Mouse (Mus musculus): ENCODE results near the gene Alox8. TPM values are rescaled to one million over a fixed set of nuclear protein-coding genes. Genes with fewer than 3 reads are reported as not detected.

Gene Alox8
- polyA plus RNA-seq, 1 experiment from 2014 or later: 0.11 TPM

GRCm38 (mm10) chr11:69172606-69173005 lies 25.0 kb downstream of the Alox8 start:
- no peak overlapping the region for H3K27ac ChIP-seq (ENCODE audit: low read depth, low read length)
- no peak overlapping the region for H3K4me3 ChIP-seq (ENCODE audit: low read depth, low read length)

GRCm38 (mm10) chr11:69171626-69172025 lies 26.0 kb downstream of the Alox8 start:
- Histone ChIP-seq H3K4me3 (ENCODE audit: low read depth, low read length) (no peak overlapping the region), H3K27me3 (ENCODE audit: control insufficient read depth, insufficient read depth, low read length) (no peaks in the 10 kb centered on the region), H3K27ac (ENCODE audit: low read depth, low read length) (no peak overlapping the region), H3K9me3 (ENCODE audit: control insufficient read depth, low read length) (no peaks in the 10 kb centered on the region), H3K9ac (ENCODE audit: low read length) (no peak overlapping the region), H3K4me2 (ENCODE audit: low read depth, low read length, severe bottlenecking) (no peak overlapping the region), H3K36me3 (ENCODE audit: control insufficient read depth, insufficient read depth, low read length) (no peaks in the 10 kb centered on the region), H3K4me1 (replicated peaks; ENCODE audit: control insufficient read depth, insufficient read depth, low read length) (no peaks in the 10 kb centered on the region)
- WGBS: 27% methylated on average over 7 of the region's 7 CpGs
- DNase-seq (ENCODE audit: low spot score) (peak; percentile 75), ATAC-seq (replicated peaks; ENCODE audit: low FRiP score) (no peak)

More at GRCm38 (mm10) chr11:69172606-69173005, 25.0 kb downstream of the Alox8 start:
- no peaks in the 10 kb centered on the region for H3K9me3 ChIP-seq (ENCODE audit: control insufficient read depth, low read length)
- H3K4me1 ChIP-seq (replicated peaks; ENCODE audit: control insufficient read depth, insufficient read depth, low read length): no peaks in the 10 kb centered on the region
- ATAC-seq (replicated peaks; ENCODE audit: low FRiP score): no peak
- H3K27me3 ChIP-seq (ENCODE audit: control insufficient read depth, insufficient read depth, low read length): no peaks in the 10 kb centered on the region
- H3K4me2 ChIP-seq (ENCODE audit: low read depth, low read length, severe bottlenecking): no peak overlapping the region
- H3K36me3 ChIP-seq (ENCODE audit: control insufficient read depth, insufficient read depth, low read length): no peaks in the 10 kb centered on the region
- WGBS: 90% methylated on average over 2 of the region's 2 CpGs
- DNase-seq (ENCODE audit: low spot score): no peak
- no peak overlapping the region for H3K9ac ChIP-seq (ENCODE audit: low read length)

GRCm38 (mm10) chr11:69169313-69169712 lies 28.3 kb downstream of the Alox8 start:
- DNase-seq (ENCODE audit: low spot score) (no peak), ATAC-seq (replicated peaks; ENCODE audit: low FRiP score) (no peak)
- Histone ChIP-seq H3K27me3 (ENCODE audit: control insufficient read depth, insufficient read depth, low read length) (no peaks in the 10 kb centered on the region), H3K4me1 (replicated peaks; ENCODE audit: control insufficient read depth, insufficient read depth, low read length) (no peaks in the 10 kb centered on the region), H3K4me3 (ENCODE audit: low read depth, low read length) (no peak overlapping the region), H3K4me2 (ENCODE audit: low read depth, low read length, severe bottlenecking) (no peak overlapping the region), H3K36me3 (ENCODE audit: control insufficient read depth, insufficient read depth, low read length) (no peaks in the 10 kb centered on the region), H3K9me3 (ENCODE audit: control insufficient read depth, low read length) (no peaks in the 10 kb centered on the region), H3K27ac (ENCODE audit: low read depth, low read length) (no peak overlapping the region), H3K9ac (ENCODE audit: low read length) (no peak overlapping the region)
- WGBS: 93% methylated on average over 12 of the region's 12 CpGs

GRCm38 (mm10) chr11:69156800-69157199 lies 40.8 kb downstream of the Alox8 start, which contains the start of gene Alox12b:
Gene Alox12b, plus strand, starts transcription at chr11:69156989.
- ATAC-seq (replicated peaks; ENCODE audit: low FRiP score): no peak; the same call in 1 of the 2 replicates
- peaks cover 5% of the 10 kb centered on the region; the same call in 1 of the 2 replicates for H3K27me3 ChIP-seq (ENCODE audit: control insufficient read depth, insufficient read depth, low read length)
- WGBS: 2% methylated on average over 18 of the region's 18 CpGs
- H3K36me3 ChIP-seq (ENCODE audit: control insufficient read depth, insufficient read depth, low read length): no peaks in the 10 kb centered on the region
- DNase-seq (ENCODE audit: low spot score): peak; percentile 70
- H3K4me1 ChIP-seq (replicated peaks; ENCODE audit: control insufficient read depth, insufficient read depth, low read length): peaks cover 6% of the 10 kb centered on the region; the same call in 1 of the 2 replicates
- H3K4me3 ChIP-seq (ENCODE audit: low read depth, low read length): peak within 1 kb of the TSS; percentile 17
- no peak within 1 kb of the TSS for H3K27ac ChIP-seq (ENCODE audit: low read depth, low read length)
- 0 out of 2 replicates have a peak within 1 kb of the TSS, but pooled peaks have one; percentile 12 for H3K9ac ChIP-seq (ENCODE audit: low read length)
- peak within 1 kb of the TSS; percentile 45 for H3K4me2 ChIP-seq (ENCODE audit: low read depth, low read length, severe bottlenecking)
- no peaks in the 10 kb centered on the region for H3K9me3 ChIP-seq (ENCODE audit: control insufficient read depth, low read length)

GRCm38 (mm10) chr11:69155351-69155750 lies 42.3 kb downstream of the Alox8 start:
- ATAC-seq (replicated peaks; ENCODE audit: low FRiP score): no peak
- peaks cover 5% of the 10 kb centered on the region; the same call in 1 of the 2 replicates for H3K27me3 ChIP-seq (ENCODE audit: control insufficient read depth, insufficient read depth, low read length)
- 29% methylated on average over 1 of the region's 1 CpGs for WGBS

GRCm38 (mm10) chr11:69153831-69154230 lies 43.8 kb downstream of the Alox8 start:
- 83% methylated on average over 8 of the region's 8 CpGs for whole genome bisulfite sequencing
- no peak overlapping the region for H3K4me2 ChIP-seq (ENCODE audit: low read depth, low read length, severe bottlenecking)
- ATAC-seq (replicated peaks; ENCODE audit: low FRiP score) (no peak), DNase-seq (ENCODE audit: low spot score) (no peak)
- H3K4me3 ChIP-seq (ENCODE audit: low read depth, low read length): no peak overlapping the region
- H3K4me1 ChIP-seq (replicated peaks; ENCODE audit: control insufficient read depth, insufficient read depth, low read length): peaks cover 8% of the 10 kb centered on the region; the same call in 1 of the 2 replicates
- H3K27ac ChIP-seq (ENCODE audit: low read depth, low read length): no peak overlapping the region
- H3K9me3 ChIP-seq (ENCODE audit: control insufficient read depth, low read length): no peaks in the 10 kb centered on the region
- H3K9ac ChIP-seq (ENCODE audit: low read length): no peak overlapping the region
- no peaks in the 10 kb centered on the region for H3K36me3 ChIP-seq (ENCODE audit: control insufficient read depth, insufficient read depth, low read length)
- H3K27me3 ChIP-seq (ENCODE audit: control insufficient read depth, insufficient read depth, low read length): peaks cover 5% of the 10 kb centered on the region; the same call in 1 of the 2 replicates

More at GRCm38 (mm10) chr11:69155351-69155750, 42.3 kb downstream of the Alox8 start:
- no peaks in the 10 kb centered on the region for H3K36me3 ChIP-seq (ENCODE audit: control insufficient read depth, insufficient read depth, low read length)
- no peak overlapping the region for H3K27ac ChIP-seq (ENCODE audit: low read depth, low read length)
- peaks cover 8% of the 10 kb centered on the region; the same call in 1 of the 2 replicates for H3K4me1 ChIP-seq (replicated peaks; ENCODE audit: control insufficient read depth, insufficient read depth, low read length)
- H3K9ac ChIP-seq (ENCODE audit: low read length): no peak overlapping the region
- H3K4me2 ChIP-seq (ENCODE audit: low read depth, low read length, severe bottlenecking): no peak overlapping the region
- no peak overlapping the region for H3K4me3 ChIP-seq (ENCODE audit: low read depth, low read length)
- no peaks in the 10 kb centered on the region for H3K9me3 ChIP-seq (ENCODE audit: control insufficient read depth, low read length)
- DNase-seq (ENCODE audit: low spot score): no peak

- 0 out of 2 replicates have a peak overlapping the region, but pooled peaks have one; percentile 29 for H3K4me2 ChIP-seq (ENCODE audit: low read depth, low read length, severe bottlenecking)
- no peaks in the 10 kb centered on the region for H3K9me3 ChIP-seq (ENCODE audit: control insufficient read depth, low read length)
- no peak overlapping the region; the same call in 1 of the 2 replicates for H3K4me3 ChIP-seq (ENCODE audit: low read depth, low read length)
- DNase-seq (ENCODE audit: low spot score) (no peak), ATAC-seq (replicated peaks; ENCODE audit: low FRiP score) (no peak)
- H3K27ac ChIP-seq (ENCODE audit: low read depth, low read length): no peak overlapping the region
- H3K27me3 ChIP-seq (ENCODE audit: control insufficient read depth, insufficient read depth, low read length): no peaks in the 10 kb centered on the region; the same call in 1 of the 2 replicates
- H3K9ac ChIP-seq (ENCODE audit: low read length): no peak overlapping the region
- no peaks in the 10 kb centered on the region for H3K36me3 ChIP-seq (ENCODE audit: control insufficient read depth, insufficient read depth, low read length)
- 0 out of 2 replicates have a peak, but pooled peaks cover 2% of the 10 kb centered on the region for H3K4me1 ChIP-seq (replicated peaks; ENCODE audit: control insufficient read depth, insufficient read depth, low read length)
- WGBS: 70% methylated on average over 6 of the region's 6 CpGs
Measured at GRCm38 (mm10) chr11:69151004-69151403, 46.6 kb downstream of the Alox8 start.

- H3K4me3 ChIP-seq (ENCODE audit: low read depth, low read length): peak overlapping the region; percentile 3; the same call in 1 of the 2 replicates
- no peak overlapping the region for H3K9ac ChIP-seq (ENCODE audit: low read length)
- H3K27ac ChIP-seq (ENCODE audit: low read depth, low read length): no peak overlapping the region
- no peaks in the 10 kb centered on the region for H3K9me3 ChIP-seq (ENCODE audit: control insufficient read depth, low read length)
- ATAC-seq (replicated peaks; ENCODE audit: low FRiP score): no peak
- 0 out of 2 replicates have a peak overlapping the region, but pooled peaks have one; percentile 29 for H3K4me2 ChIP-seq (ENCODE audit: low read depth, low read length, severe bottlenecking)
- 13% methylated on average over 7 of the region's 7 CpGs for WGBS
- no peaks in the 10 kb centered on the region; the same call in 1 of the 2 replicates for H3K27me3 ChIP-seq (ENCODE audit: control insufficient read depth, insufficient read depth, low read length)
- DNase-seq (ENCODE audit: low spot score): peak; percentile 73
- H3K4me1 ChIP-seq (replicated peaks; ENCODE audit: control insufficient read depth, insufficient read depth, low read length): 0 out of 2 replicates have a peak, but pooled peaks cover 2% of the 10 kb centered on the region
- H3K36me3 ChIP-seq (ENCODE audit: control insufficient read depth, insufficient read depth, low read length): no peaks in the 10 kb centered on the region
Measured at GRCm38 (mm10) chr11:69150444-69150843, 47.2 kb downstream of the Alox8 start.

GRCm38 (mm10) chr11:69149728-69150127 lies 47.9 kb downstream of the Alox8 start:
- no peak overlapping the region for H3K9ac ChIP-seq (ENCODE audit: low read length)
- H3K4me3 ChIP-seq (ENCODE audit: low read depth, low read length): no peak overlapping the region
- ATAC-seq (replicated peaks; ENCODE audit: low FRiP score) (no peak), DNase-seq (ENCODE audit: low spot score) (no peak)
- no peak overlapping the region for H3K4me2 ChIP-seq (ENCODE audit: low read depth, low read length, severe bottlenecking)
- H3K9me3 ChIP-seq (ENCODE audit: control insufficient read depth, low read length): no peaks in the 10 kb centered on the region
- H3K27ac ChIP-seq (ENCODE audit: low read depth, low read length): no peak overlapping the region
- no peaks in the 10 kb centered on the region for H3K36me3 ChIP-seq (ENCODE audit: control insufficient read depth, insufficient read depth, low read length)
- 82% methylated on average over 6 of the region's 6 CpGs for WGBS
- H3K27me3 ChIP-seq (ENCODE audit: control insufficient read depth, insufficient read depth, low read length): no peaks in the 10 kb centered on the region; the same call in 1 of the 2 replicates
- 0 out of 2 replicates have a peak, but pooled peaks cover 2% of the 10 kb centered on the region for H3K4me1 ChIP-seq (replicated peaks; ENCODE audit: control insufficient read depth, insufficient read depth, low read length)

Data from forebrain, embryonic 11.5 days (tissue).